Mouse (Mus musculus): ENCODE measurements around the gene Sfxn5.

DNA sequence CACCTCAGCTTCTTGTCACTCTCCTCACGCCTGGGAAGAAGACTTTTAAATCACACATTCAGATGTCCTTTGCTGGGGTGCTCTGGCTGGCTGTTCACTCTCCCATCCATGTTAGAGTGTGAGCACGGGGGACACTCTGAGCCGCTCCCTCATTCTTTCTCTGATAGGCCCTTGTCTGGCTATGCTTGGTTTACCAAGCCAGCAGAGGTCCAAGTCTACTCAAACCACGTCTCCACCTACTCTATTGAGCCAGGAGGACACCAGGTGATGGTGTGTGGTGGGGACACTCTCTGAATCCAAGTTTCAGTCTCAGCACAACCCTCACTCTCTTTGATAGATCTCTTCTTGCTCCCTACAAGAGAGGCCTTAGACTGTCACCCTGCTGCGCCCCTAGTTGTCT, 125.9 kb downstream of the Sfxn5 start:
- TF ChIP-seq CTCF (IDR thresholded peaks at IDR 0.05) (no peak), POLR2A (IDR thresholded peaks at IDR 0.05; ENCODE audit: insufficient read depth, low read depth, low read length) (no peak), EP300 (IDR thresholded peaks at IDR 0.05; ENCODE audit: insufficient read depth, low read depth, low read length) (no peak)

Data from heart, adult 2 months (tissue).